Mouse (Mus musculus) limb, embryonic 12.5 days (tissue): Measurements from ENCODE around the gene Srp54b. TPM values are rescaled to one million over a fixed set of nuclear protein-coding genes. Genes with fewer than 3 reads are reported as not detected.
"Not testable (repeated sequence)": the region's sequence is repeated elsewhere in the genome, so short reads cannot be mapped to it uniquely, and the experiment has no call there.

ENCODE experiments used
- ATAC-seq: fragments of 200-750 bp; cut with Nextera tagmentation; 2 replicates; pipeline ENCODE4 v1.8.0; 2017; ENCODE audit warnings: low read depth, moderate TSS enrichment; ENCODE audit not compliant: insufficient number of reproducible peaks, insufficient read depth, low FRiP score, low TSS enrichment
- H3K27ac ChIP-seq: fragments of 300-500 bp; sonication (generic); 2 replicates; pipeline ENCODE4 v1.5.1; 2016; ENCODE audit warnings: mild to moderate bottlenecking, moderate library complexity
- H3K27me3 ChIP-seq: fragments of 300-500 bp; sonication (generic); 2 replicates; pipeline ENCODE4 v1.6.1; 2016; ENCODE audit warnings: mild to moderate bottlenecking, moderate library complexity
- H3K36me3 ChIP-seq: fragments of 300-500 bp; sonication (generic); 2 replicates; pipeline ENCODE4 v1.6.1; 2016; ENCODE audit warnings: mild to moderate bottlenecking, moderate library complexity
- H3K4me1 ChIP-seq: fragments of 300-500 bp; sonication (generic); replicated peaks from 2 replicates; pipeline ENCODE4 v1.6.1; 2016
- H3K4me2 ChIP-seq: fragments of 300-500 bp; sonication (generic); 2 replicates; pipeline ENCODE4 v1.6.1; 2016; ENCODE audit warnings: mild to moderate bottlenecking, moderate library complexity
- H3K4me3 ChIP-seq: fragments of 300-500 bp; sonication (generic); replicated peaks from 2 replicates; pipeline ENCODE4 v1.5.1; 2016; ENCODE audit warnings: mild to moderate bottlenecking
- H3K9ac ChIP-seq: fragments of 300-500 bp; sonication (generic); replicated peaks from 2 replicates; pipeline ENCODE4 v1.6.1; 2016; ENCODE audit warnings: mild to moderate bottlenecking, moderate library complexity
- H3K9me3 ChIP-seq: fragments of 300-500 bp; sonication (generic); 2 replicates; pipeline ENCODE4 v1.6.1; 2016; ENCODE audit warnings: mild to moderate bottlenecking, moderate library complexity
- WGBS: fragments of 180-500 bp; shearing (Covaris S2); methylation state at CpG from one replicate; pipeline ENCODE4 v1.1.7; 2016; 5-methylcytosine and 5-hydroxymethylcytosine counted together
- polyA plus RNA-seq: library from polyadenylated mRNA; unstranded; fragments of >200 nt; fragmentation: Nextera tagmentation; extraction: Ambion mirVana; gene quantifications from 2 replicates; pipeline ENCODE4 v1.2.1, GENCODE M21; 2016

The Srp54b gene
- 59.0 and 67.3 TPM in 2 replicates for polyA plus RNA-seq

DNA sequence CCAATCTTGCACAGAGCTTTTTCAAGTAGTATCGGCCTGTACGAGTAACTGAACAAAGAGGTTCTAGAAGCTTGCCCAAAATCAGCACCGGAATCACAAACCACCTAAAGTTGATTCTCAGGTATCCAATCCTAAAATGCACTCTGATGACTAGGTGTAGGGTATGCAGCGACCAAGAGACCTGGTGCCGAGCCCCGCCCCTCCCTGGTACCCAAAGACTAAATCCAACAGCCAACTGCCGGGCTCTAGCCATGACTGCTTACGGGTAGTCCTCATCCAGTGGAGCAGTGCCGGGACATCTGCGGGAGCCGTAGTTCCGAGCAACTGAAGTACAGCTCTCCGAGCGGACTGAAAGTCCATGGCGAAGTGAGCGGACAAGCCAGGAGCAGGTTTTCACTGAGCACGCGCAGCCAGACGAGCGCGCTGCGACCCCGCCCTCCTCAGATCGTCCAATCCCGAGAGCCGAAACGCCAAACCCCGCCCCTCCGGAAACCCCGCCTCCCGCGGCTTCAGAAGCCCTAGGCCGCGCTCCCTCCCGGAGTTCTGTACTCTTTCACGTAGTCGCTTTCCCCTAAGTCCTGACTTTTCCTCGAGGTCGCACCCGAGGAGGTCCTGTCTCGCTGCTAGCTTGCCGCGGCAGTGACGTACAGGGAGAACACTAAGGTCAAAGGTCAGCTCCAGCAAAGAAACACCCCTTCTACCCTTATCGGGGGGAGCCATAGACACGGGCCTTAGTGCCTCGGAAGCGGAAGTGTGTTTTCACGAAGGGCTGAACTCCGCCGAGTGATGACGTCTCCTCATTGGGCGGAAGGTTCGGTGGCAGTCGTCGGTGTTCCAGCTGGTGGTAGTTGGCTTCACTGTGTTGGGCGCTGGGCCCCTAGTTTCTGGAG, at the start of gene Srp54b:
Gene Srp54b (plus strand): TSS at position 546 of the 890 bp plus-strand sequence.
- not testable (repeated sequence) for H3K9ac ChIP-seq, H3K36me3 ChIP-seq, H3K9me3 ChIP-seq, H3K4me1 ChIP-seq, H3K27me3 ChIP-seq, H3K27ac ChIP-seq, H3K4me2 ChIP-seq
- peak; percentile 98 for ATAC-seq
- peak within 1 kb of the TSS; percentile 30 for H3K4me3 ChIP-seq
- no CpG with 5 or more reads among the region's 57 CpGs for whole genome bisulfite sequencing

DNA sequence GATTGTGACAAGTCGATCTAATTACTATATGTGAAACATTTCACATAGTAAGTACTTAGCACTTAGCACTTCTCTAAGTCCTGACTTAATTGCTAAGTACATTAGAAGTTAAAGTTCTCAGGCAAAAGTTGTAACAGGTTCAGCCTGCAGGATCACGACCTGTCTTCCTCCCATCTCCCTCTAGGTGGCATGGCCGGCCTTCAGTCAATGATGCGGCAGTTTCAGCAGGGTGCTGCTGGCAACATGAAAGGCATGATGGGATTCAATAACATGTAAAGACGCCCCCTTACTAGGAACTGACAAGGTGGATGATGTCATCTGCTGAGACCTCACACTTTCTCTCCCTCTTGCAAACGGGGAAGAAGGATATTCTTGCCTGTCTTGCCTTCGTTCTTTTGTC, 42.3 kb upstream of the Srp54b start:
- ATAC-seq, H3K9me3 ChIP-seq: not testable (repeated sequence)

DNA sequence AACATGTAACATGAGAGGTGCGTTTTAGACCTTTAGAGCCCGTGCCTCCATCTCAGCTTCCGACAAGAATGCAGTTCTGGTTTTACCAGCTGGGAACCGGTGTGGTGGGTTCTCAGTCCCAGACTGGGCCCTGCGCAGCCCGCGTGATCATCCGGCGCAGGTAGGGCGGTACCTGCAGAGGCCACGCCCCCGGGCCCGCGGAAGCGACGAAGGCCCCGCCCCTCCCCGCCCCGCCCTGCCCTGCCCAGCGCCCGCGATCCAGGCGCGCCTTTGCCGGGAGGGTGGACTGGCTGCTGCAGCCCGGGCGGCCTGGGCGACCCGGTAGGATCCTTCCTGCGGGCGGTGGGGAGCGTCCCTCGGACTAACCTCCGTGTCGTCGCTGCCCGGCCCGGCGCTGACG, 30.7 kb upstream of the Srp54b start, which contains the start of gene Fam177a:
Gene Fam177a (plus strand): TSS at position 228 of the 400 bp plus-strand sequence.
- H3K9ac ChIP-seq, H3K9me3 ChIP-seq, H3K27me3 ChIP-seq, H3K4me2 ChIP-seq, H3K36me3 ChIP-seq, H3K4me3 ChIP-seq, H3K4me1 ChIP-seq, H3K27ac ChIP-seq: not testable (repeated sequence)
- peak; percentile 94 for ATAC-seq
- WGBS: no CpG with 5 or more reads among the region's 40 CpGs

More for the DNA sequence above, 42.3 kb upstream of the Srp54b start:
- not testable (repeated sequence) for H3K36me3 ChIP-seq, H3K4me1 ChIP-seq, H3K9ac ChIP-seq, H3K27ac ChIP-seq, H3K27me3 ChIP-seq, H3K4me3 ChIP-seq, H3K4me2 ChIP-seq
- WGBS: no CpG with 5 or more reads among the region's 7 CpGs

DNA sequence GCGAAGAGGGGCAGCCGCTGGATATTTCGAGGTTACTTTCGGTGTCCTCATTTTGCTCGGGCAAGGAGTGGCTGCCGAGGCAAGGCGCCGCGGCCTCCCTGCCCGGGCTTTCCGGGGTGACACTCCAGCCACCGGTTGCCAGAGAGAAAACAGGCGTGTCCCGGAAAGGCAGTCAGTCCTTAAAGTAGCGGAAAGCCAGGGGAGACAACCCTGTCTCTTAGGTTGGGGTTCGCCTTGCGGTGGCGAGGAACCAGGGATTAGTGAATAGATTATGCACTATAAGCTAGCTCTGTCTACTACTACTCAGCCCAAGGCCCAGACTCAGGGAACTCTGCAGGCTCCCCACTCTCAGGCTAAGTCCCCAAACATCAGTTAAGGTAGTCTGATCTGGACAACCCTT, 30.2 kb upstream of the Srp54b start:
- not testable (repeated sequence) for H3K4me3 ChIP-seq, H3K4me1 ChIP-seq, H3K36me3 ChIP-seq, H3K4me2 ChIP-seq, H3K27me3 ChIP-seq, H3K9ac ChIP-seq, H3K27ac ChIP-seq, H3K9me3 ChIP-seq
- ATAC-seq: peak; percentile 20; the same call in 1 of the 2 replicates
- no CpG with 5 or more reads among the region's 18 CpGs for WGBS

DNA sequence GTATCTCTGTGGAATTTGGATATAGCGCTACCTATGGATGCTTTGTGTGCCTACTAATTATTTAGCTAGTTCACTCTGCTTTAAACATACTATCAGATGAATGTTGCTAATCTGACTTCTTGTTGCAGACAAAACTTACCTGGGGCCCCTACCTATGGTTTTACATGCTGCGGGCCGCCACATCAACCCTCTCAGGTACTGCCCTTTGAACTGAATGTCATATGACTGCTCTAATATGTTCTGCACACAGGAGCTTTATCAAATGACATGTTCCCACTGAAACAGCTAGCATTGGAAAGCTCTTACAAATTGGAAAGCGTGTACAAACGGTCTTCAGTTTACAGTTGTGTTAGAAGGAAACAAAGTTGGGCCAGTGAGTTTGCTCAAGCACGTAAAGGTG, 19.4 kb upstream of the Srp54b start:
- H3K27me3 ChIP-seq, H3K9me3 ChIP-seq, H3K4me1 ChIP-seq, ATAC-seq, H3K4me2 ChIP-seq, H3K9ac ChIP-seq, H3K4me3 ChIP-seq, H3K27ac ChIP-seq, H3K36me3 ChIP-seq: not testable (repeated sequence)
- no CpG with 5 or more reads among the region's 6 CpGs for WGBS

DNA sequence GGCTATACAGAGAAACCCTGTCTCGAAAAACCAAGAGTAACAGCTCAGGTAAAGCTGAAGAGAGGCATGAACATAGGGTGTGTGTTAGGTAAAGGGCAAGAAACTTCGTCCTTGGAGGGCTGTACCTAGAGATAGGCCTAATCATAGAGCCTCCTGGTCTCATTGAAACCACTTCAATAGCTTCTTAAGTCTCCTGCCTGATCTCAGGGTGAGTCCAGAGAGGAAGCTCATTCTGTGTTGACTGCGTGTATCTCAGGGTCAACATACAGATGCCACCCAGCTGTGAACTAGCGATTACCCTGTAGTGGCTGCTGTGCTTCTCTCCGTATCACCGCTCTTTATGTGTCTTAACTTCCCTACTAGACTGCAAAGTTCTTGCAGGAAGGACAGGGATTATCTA, 17.0 kb upstream of the Srp54b start:
- WGBS: no CpG with 5 or more reads among the region's 6 CpGs

DNA sequence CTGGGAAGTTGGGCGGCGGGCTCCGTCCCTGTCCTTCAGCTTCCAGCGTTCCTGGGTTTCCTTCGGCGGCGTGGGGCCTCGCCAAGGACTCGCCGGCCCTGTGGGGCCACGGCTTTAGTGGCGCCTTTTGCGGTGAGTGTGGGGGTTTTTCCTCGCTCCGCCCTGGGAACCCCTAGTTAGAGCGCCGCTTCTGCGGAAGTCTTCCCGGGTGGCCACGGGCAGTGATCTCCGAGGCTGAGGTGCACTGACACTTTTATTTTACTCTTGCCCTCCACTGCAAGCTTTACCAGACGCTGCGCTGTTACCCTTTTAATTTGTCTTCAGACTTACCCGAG, 512 bp downstream of the Srp54b start:
- not testable (repeated sequence) for H3K27me3 ChIP-seq, H3K9ac ChIP-seq, H3K36me3 ChIP-seq, H3K27ac ChIP-seq, H3K9me3 ChIP-seq, H3K4me2 ChIP-seq, H3K4me1 ChIP-seq
- peak overlapping the region; percentile 30 for H3K4me3 ChIP-seq
- peak; percentile 66; the same call in 1 of the 2 replicates for ATAC-seq
- under 1% methylated on average over 12 of the region's 24 CpGs for WGBS

More for the DNA sequence above, 17.0 kb upstream of the Srp54b start:
- H3K9me3 ChIP-seq, ATAC-seq, H3K4me3 ChIP-seq, H3K4me2 ChIP-seq, H3K27ac ChIP-seq, H3K4me1 ChIP-seq, H3K27me3 ChIP-seq, H3K36me3 ChIP-seq, H3K9ac ChIP-seq: not testable (repeated sequence)

DNA sequence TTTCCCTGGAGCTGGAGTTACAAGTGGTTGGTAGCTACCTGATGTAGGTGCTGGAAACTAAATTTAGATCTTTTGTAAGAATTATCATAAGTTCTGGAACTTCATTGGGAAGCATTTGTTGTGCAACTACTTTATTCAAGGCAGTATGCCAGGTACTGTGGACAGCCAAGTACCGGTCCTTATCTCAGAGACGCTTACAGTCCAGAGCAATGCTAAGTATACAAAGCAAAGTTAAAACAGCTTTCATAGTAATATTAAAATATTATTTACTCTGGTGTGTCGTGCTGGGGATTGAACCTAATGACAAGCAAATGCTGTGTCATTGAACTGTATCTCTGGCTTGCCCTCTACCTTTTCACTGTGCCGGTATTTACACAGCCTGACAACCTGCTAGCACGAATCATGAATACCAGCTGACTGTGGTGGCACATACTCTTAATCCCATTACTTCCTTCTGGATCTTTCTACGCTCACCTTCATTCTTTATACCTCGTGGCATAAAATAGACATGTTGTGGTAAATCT, 12.2 kb downstream of the Srp54b start:
- not testable (repeated sequence) for H3K27me3 ChIP-seq, H3K27ac ChIP-seq, H3K36me3 ChIP-seq, H3K4me2 ChIP-seq, H3K4me3 ChIP-seq, H3K4me1 ChIP-seq, ATAC-seq, H3K9ac ChIP-seq, H3K9me3 ChIP-seq
- no CpG with 5 or more reads among the region's 7 CpGs for WGBS

DNA sequence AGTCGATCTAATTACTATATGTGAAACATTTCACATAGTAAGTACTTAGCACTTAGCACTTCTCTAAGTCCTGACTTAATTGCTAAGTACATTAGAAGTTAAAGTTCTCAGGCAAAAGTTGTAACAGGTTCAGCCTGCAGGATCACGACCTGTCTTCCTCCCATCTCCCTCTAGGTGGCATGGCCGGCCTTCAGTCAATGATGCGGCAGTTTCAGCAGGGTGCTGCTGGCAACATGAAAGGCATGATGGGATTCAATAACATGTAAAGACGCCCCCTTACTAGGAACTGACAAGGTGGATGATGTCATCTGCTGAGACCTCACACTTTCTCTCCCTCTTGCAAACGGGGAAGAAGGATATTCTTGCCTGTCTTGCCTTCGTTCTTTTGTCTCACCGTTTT, 32.8 kb downstream of the Srp54b start:
- not testable (repeated sequence) for H3K4me3 ChIP-seq, H3K4me1 ChIP-seq, H3K9me3 ChIP-seq, H3K4me2 ChIP-seq, H3K9ac ChIP-seq, ATAC-seq, H3K27ac ChIP-seq, H3K36me3 ChIP-seq, H3K27me3 ChIP-seq
- no CpG with 5 or more reads among the region's 8 CpGs for WGBS

DNA sequence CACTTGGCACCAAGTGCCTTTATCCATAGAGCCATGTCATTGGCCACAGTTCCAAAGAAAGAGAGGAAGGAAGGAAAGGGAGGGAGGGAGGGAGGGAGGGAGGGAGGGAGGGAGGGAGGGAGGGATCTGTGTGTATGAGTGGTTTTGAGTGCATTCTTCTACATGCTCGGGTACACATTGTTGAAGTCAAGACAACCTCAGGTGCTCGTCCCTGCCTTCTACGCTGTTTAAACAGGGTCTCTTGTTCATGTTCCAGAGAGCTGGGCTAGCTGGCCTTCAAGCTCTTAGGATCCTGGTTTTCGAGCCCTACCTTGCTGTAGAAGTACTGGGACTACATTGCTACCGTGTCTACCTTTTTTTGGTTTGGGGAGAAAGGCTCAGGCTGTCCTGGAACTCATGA, 34.2 kb downstream of the Srp54b start:
- H3K27ac ChIP-seq, H3K9me3 ChIP-seq, H3K4me2 ChIP-seq, H3K4me1 ChIP-seq, H3K9ac ChIP-seq, H3K4me3 ChIP-seq, H3K27me3 ChIP-seq, H3K36me3 ChIP-seq, ATAC-seq: not testable (repeated sequence)
- no CpG with 5 or more reads among the region's 5 CpGs for WGBS

DNA sequence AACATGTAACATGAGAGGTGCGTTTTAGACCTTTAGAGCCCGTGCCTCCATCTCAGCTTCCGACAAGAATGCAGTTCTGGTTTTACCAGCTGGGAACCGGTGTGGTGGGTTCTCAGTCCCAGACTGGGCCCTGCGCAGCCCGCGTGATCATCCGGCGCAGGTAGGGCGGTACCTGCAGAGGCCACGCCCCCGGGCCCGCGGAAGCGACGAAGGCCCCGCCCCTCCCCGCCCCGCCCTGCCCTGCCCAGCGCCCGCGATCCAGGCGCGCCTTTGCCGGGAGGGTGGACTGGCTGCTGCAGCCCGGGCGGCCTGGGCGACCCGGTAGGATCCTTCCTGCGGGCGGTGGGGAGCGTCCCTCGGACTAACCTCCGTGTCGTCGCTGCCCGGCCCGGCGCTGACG, 44.4 kb downstream of the Srp54b start, which contains the start of gene 1700047I17Rik2:
Gene 1700047I17Rik2 (plus strand): TSS at position 287 of the 400 bp plus-strand sequence.
- ATAC-seq: peak; percentile 95

DNA sequence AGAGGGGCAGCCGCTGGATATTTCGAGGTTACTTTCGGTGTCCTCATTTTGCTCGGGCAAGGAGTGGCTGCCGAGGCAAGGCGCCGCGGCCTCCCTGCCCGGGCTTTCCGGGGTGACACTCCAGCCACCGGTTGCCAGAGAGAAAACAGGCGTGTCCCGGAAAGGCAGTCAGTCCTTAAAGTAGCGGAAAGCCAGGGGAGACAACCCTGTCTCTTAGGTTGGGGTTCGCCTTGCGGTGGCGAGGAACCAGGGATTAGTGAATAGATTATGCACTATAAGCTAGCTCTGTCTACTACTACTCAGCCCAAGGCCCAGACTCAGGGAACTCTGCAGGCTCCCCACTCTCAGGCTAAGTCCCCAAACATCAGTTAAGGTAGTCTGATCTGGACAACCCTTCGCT, 44.9 kb downstream of the Srp54b start:
- H3K27me3 ChIP-seq, H3K27ac ChIP-seq, H3K4me3 ChIP-seq, H3K36me3 ChIP-seq, H3K4me1 ChIP-seq, H3K4me2 ChIP-seq, H3K9ac ChIP-seq, H3K9me3 ChIP-seq: not testable (repeated sequence)
- ATAC-seq: 0 out of 2 replicates have a peak, but pooled peaks have one; percentile 17
- WGBS: no CpG with 5 or more reads among the region's 18 CpGs

More for the DNA sequence above, 44.4 kb downstream of the Srp54b start, which contains the start of gene 1700047I17Rik2:
- not testable (repeated sequence) for H3K27me3 ChIP-seq, H3K9ac ChIP-seq, H3K36me3 ChIP-seq, H3K4me2 ChIP-seq, H3K4me3 ChIP-seq, H3K27ac ChIP-seq, H3K4me1 ChIP-seq, H3K9me3 ChIP-seq
- no CpG with 5 or more reads among the region's 40 CpGs for whole genome bisulfite sequencing
